Mouse (Mus musculus) ES-CJ7 (cell line): ENCODE data around the gene Arl10.

Source experiments
- DNase-seq: peaks from one replicate; pipeline ENCODE4 v3.0.0; 2011; ENCODE audit warnings: low read depth, low spot score

Arl10 gene

DNA sequence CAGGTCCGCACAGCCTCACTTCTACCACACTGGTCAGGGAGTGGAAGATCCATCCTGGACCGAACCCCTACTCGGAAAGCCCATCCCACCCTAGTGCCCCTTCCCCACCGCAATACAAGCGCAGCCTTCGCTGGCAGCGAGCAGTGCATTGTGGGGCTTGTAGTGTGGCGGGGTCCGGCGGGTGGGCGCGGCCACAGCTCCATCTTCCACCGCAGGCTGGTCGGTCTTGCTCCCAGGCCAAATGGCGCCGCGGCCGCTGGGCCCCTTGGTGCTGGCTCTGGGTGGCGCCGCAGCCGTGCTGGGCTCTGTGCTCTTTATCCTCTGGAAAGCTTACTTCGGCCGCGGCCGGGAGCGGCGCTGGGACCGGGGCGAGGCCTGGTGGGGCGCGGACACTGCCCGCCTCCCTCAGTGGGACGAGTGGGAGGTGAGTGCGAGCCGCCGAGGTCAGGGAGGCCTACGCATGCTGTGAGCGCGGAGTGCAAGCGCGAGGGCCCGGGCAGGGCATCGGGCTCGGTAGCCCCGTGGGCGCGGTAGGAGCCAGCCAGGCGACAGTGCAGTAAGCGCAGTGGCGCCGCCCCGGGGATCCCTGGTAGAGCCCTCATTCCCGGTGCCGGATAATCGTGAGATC, at the start of gene Arl10:
Arl10 (plus strand) TSS at position 162 of the 628 bp plus-strand sequence.
- DNase-seq = peak; percentile 63

GRCm38 (mm10) chr13:54527140-54527539, 47.7 kb upstream of the Arl10 start:
- no peak for DNase-seq

- DNase-seq = no peak
Observed at GRCm38 (mm10) chr13:54532134-54532533, 42.7 kb upstream of the Arl10 start.

DNA sequence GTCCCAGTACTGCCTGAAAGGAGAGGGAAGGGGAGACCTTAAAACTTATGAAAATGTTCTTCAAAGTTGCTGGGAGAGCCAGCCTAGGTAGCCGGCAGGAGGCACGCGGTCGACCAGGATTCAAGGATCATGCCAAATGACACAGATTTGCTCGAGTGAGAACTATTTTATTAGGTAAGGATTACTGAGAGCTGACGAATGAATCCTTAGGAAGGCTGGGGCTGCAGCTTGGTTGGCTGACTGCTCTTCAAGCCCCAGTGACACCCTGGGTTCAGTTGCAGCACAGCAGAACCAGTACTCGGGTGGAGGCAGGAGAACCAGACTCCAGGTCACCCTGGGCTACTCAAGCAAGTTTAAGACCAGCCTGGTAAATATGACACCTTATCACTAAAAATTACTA, 26.8 kb upstream of the Arl10 start:
- DNase-seq = no peak

GRCm38 (mm10) chr13:54556176-54556575, 18.6 kb upstream of the Arl10 start:
- no peak for DNase-seq

- DNase-seq = no peak
Observed at GRCm38 (mm10) chr13:54556796-54557195, 18.0 kb upstream of the Arl10 start.

GRCm38 (mm10) chr13:54557652-54558051, 17.2 kb upstream of the Arl10 start:
- no peak for DNase-seq

- DNase-seq = no peak
Observed at GRCm38 (mm10) chr13:54559656-54560055, 15.2 kb upstream of the Arl10 start.

GRCm38 (mm10) chr13:54560608-54561007, 14.2 kb upstream of the Arl10 start:
- no peak for DNase-seq

- no peak for DNase-seq
Observed at GRCm38 (mm10) chr13:54562562-54562961, 12.3 kb upstream of the Arl10 start.

- peak; percentile 30 for DNase-seq
Observed at GRCm38 (mm10) chr13:54564232-54565200, 10.3 kb upstream of the Arl10 start.

DNA sequence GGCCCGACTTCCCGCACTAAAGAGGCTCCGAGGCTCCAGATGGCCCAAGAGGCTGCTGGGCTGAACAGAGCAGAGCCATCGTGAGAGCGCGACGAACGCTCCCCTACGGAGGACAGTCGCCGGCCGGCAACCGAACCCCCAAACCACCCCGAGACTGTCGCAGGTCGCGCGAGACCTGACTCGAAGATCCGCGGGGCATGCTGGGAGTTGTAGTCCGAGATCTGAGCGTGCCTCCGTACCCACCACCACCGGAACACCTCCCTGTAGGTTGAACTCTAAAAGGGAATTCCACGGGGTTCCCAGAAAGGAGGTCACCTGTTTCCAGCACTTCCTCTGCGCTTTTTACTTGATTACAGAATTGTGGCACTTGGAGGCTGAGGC, 9.6 kb upstream of the Arl10 start, which contains the start of gene 4833439L19Rik:
4833439L19Rik (minus strand) TSS at position 235 of the 381 bp plus-strand sequence.
- peak; percentile 95 for DNase-seq

DNA sequence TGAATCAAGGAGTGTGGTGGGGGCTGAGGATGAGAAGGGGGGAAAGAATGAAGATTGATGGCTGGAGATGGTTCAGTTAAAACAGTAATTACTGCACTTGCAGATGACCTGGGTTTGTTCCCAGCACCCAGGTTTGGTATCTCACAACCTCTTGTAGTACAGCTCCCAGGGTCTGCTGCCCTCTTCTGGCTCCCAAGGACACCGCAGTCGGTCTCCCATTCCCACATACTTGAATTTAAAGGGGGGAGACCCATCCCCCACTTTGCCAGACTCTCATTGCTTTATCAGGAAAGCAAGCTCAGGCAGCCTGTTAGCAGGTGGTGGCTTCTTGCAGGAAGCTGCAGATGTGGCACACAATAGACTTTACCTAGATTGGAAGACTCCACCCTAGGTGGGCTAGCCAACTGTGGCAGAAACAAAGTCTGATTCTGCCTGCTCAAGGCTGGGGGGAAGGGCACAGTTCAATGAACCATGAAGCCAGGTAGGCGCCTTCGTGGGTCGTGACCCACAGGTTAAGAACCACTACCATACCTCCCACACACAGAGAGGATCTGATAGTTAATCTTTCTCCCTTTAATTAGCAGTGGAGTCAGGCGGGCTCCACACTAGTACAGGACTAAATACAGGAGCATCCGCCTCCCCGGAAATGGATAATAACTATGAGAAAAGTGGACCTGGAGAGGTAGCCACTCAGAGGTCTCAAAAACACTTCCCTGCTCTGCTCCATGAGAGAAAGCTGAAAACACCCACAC, 9.0 kb upstream of the Arl10 start:
- peak; percentile 96 for DNase-seq

DNA sequence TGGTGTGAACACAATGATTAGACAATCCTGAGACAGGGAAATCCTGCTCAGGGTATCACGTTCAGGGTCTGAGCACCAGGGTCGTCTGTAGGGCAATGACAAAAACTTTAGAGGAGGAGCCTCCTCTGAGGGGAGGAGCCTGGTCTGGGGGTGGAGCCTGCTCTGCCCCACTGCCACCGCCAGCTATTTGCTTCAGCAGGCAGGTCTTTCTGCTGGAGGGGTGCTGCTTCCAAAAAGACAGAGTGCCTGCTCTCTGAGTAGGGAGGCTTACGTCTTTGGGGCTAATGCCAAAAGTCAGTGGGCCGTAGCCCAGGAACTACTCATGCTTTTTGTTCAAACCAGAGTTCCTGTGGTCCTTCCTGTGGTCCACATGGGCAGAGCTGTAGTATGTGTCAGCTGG, 6.4 kb upstream of the Arl10 start:
- DNase-seq = peak; percentile 71

DNA sequence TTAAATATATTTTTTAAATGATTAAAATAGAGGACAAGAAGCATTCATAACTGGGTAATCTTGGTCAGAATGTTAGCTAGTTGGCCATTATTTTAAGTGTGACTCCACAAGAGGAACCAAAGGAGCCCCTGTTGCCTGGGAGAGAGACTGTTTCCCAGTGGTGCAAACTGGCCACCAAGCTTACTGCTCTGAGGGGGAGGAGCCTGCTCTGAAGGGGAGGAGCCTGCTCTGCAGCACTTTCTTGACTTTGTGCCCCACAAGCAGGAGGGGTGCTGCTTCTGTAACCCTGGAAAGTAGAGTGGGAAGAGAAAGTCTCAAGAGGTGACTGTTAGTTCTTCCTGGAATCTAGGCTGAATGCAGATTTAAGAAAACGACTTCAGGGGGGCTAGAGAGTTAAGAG, 5.5 kb upstream of the Arl10 start:
- DNase-seq = peak; percentile 46

- DNase-seq = no peak
Observed at GRCm38 (mm10) chr13:54570736-54571135, 4.1 kb upstream of the Arl10 start.

- peak; percentile 32 for DNase-seq
Observed at GRCm38 (mm10) chr13:54571637-54572036, 3.2 kb upstream of the Arl10 start.

- DNase-seq = no peak
Observed at GRCm38 (mm10) chr13:54572621-54573020, 2.2 kb upstream of the Arl10 start.

DNA sequence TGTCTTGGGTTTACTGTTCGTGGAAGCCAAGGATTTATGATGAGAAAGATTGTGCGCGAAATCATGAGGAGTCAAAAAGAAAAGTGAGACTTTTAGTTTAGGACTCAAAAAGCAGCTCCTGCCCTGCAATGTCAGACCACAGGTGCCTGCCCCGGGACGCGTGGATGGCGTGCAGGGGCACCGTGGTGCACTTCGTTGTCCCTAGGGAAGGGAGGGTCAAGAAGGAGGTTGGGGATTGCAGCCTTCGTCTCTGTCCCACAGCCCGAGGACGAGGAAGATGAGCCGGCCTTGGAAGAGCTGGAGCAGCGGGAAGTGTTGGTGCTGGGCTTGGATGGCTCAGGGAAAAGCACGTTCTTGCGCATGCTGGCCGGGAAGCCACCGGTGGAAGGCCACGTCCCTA, 674 bp downstream of the Arl10 start:
- DNase-seq = no peak

GRCm38 (mm10) chr13:54577652-54578507, 3.1 kb downstream of the Arl10 start:
- no peak for DNase-seq

DNA sequence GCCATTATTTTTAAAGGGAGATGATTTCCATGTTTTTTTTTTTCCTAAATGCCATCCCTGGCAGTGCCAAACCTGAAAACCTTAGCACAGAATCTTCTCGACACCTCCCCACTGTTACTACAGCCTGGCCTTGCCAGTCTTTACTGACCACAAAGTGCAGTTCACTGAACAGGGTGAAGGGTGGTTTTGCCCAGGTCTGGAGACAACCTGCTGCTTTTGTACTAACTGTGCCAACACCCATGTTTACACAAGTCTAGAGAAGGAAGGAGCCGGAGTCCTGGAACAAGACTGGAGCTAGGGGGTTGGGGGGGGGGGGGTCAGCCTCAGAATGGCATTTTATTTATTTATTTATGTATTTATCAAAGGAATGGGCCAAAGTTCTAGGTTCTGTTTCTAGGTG, 6.6 kb downstream of the Arl10 start:
- DNase-seq = no peak
